Mouse (Mus musculus) MEL (cell line): ENCODE data around the gene Rgma. TPM values are rescaled to one million over a fixed set of nuclear protein-coding genes. Genes with fewer than 3 reads are reported as not detected.

ENCODE experiments used
- DNase-seq: peaks from one replicate; pipeline ENCODE4 v3.0.0; 2011; ENCODE audit warnings: low read depth, low spot score
- H3K27ac ChIP-seq: 2 replicates; pipeline ENCODE4 v1.5.1; 2012; ENCODE audit warnings: low read depth, mild to moderate bottlenecking, control low read depth, low read length, moderate library complexity; ENCODE audit not compliant: control insufficient read depth
- H3K27me3 ChIP-seq, 2 experiments: fragments of 150-350 bp in 1 of 2; sonication (generic) in 1 of 2; 2 replicates each; pipeline ENCODE4 v1.6.1; 2012; ENCODE audit warnings: low read length in 2 of 2, mild to moderate bottlenecking in 2 of 2, improper control_type of control experiment in 1 of 2, moderate library complexity in 1 of 2; ENCODE audit not compliant: insufficient read depth in 2 of 2, control insufficient read depth in 1 of 2
- H3K36me3 ChIP-seq, 2 experiments: 2 replicates each; pipeline ENCODE4 v1.6.1; 2012 to 2014; ENCODE audit warnings: low read length in 2 of 2, improper control_type of control experiment in 1 of 2, inconsistent platforms in 1 of 2, mild to moderate bottlenecking in 1 of 2; ENCODE audit not compliant: insufficient read depth in 2 of 2, control insufficient read depth in 1 of 2
- H3K4me1 ChIP-seq, 2 experiments: fragments of 150-350 bp in 1 of 2; sonication (generic) in 1 of 2; 2 replicates each; pipeline ENCODE4 v1.6.1; 2012; ENCODE audit warnings: low read length in 2 of 2, improper control_type of control experiment in 1 of 2, mild to moderate bottlenecking in 1 of 2; ENCODE audit not compliant: insufficient read depth in 2 of 2, control insufficient read depth in 1 of 2
- H3K4me3 ChIP-seq, 2 experiments: fragments of 150-350 bp in 1 of 2; sonication (generic) in 1 of 2; 2 replicates each; pipeline ENCODE4 v1.5.1; 2012; ENCODE audit warnings: low read depth in 2 of 2, low read length in 2 of 2, mild to moderate bottlenecking in 2 of 2, moderate library complexity in 2 of 2, control low read depth in 1 of 2, improper control_type of control experiment in 1 of 2; ENCODE audit not compliant: control insufficient read depth in 1 of 2, insufficient read depth in 1 of 2
- H3K79me2 ChIP-seq: 2 replicates; pipeline ENCODE4 v1.6.1; 2012; ENCODE audit warnings: mild to moderate bottlenecking, low read length, moderate library complexity; ENCODE audit not compliant: control insufficient read depth, poor library complexity, insufficient read depth
- H3K9ac ChIP-seq: 2 replicates; pipeline ENCODE4 v1.6.1; 2012; ENCODE audit warnings: low read depth, mild to moderate bottlenecking, control low read depth, low read length, moderate library complexity; ENCODE audit not compliant: control insufficient read depth, poor library complexity, severe bottlenecking
- H3K9me3 ChIP-seq: fragments of 150-350 bp; sonication (generic); replicated peaks from 2 replicates; pipeline ENCODE4 v1.6.1; 2012; ENCODE audit warnings: mild to moderate bottlenecking, low read length, improper control_type of control experiment, moderate library complexity; ENCODE audit not compliant: insufficient read depth
- BHLHE40 ChIP-seq: IDR thresholded peaks from 2 replicates; pipeline ENCODE4 v1.6.1; 2012; ENCODE audit warnings: low read depth, mild to moderate bottlenecking, inconsistent platforms, low read length, improper control_type of control experiment, borderline replicate concordance
- CTCF ChIP-seq, 3 experiments: IDR thresholded peaks in 2 of 3; conservative IDR thresholded peaks in 1 of 3; 2 replicates each; pipeline ENCODE4 v1.5.1; 2011 to 2012; ENCODE audit warnings: low read length in 3 of 3, low read depth in 2 of 3, mild to moderate bottlenecking in 2 of 3, improper control_type of control experiment in 1 of 3, inconsistent platforms in 1 of 3, mixed read lengths in 1 of 3, moderate library complexity in 1 of 3; ENCODE audit not compliant: control insufficient read depth in 1 of 3, insufficient read depth in 1 of 3, poor library complexity in 1 of 3, severe bottlenecking in 1 of 3
- E2F4 ChIP-seq: IDR thresholded peaks from 2 replicates; pipeline ENCODE4 v1.6.1; 2011; ENCODE audit warnings: low read depth, low read length, improper control_type of control experiment, borderline replicate concordance
- EP300 ChIP-seq, 2 experiments: IDR thresholded peaks; 2 replicates each; pipeline ENCODE4 v1.6.1; 2011; ENCODE audit warnings: improper control_type of control experiment in 2 of 2, low read length in 2 of 2, low read depth in 1 of 2, mild to moderate bottlenecking in 1 of 2
- HCFC1 ChIP-seq: IDR thresholded peaks from 2 replicates; pipeline ENCODE4 v1.6.1; 2012; ENCODE audit warnings: low read depth, mild to moderate bottlenecking, inconsistent platforms, low read length, improper control_type of control experiment, moderate library complexity
- JUND ChIP-seq: IDR thresholded peaks from 2 replicates; pipeline ENCODE4 v1.6.1; 2011; ENCODE audit warnings: low read depth, mild to moderate bottlenecking, improper control_type of control experiment, low read length
- MXI1 ChIP-seq: IDR thresholded peaks from 2 replicates; pipeline ENCODE4 v1.6.1; 2011; ENCODE audit warnings: mild to moderate bottlenecking, low read depth, low read length, improper control_type of control experiment
- MYB ChIP-seq: IDR thresholded peaks from 2 replicates; pipeline ENCODE4 v1.6.1; 2011; ENCODE audit warnings: mild to moderate bottlenecking, low read depth, low read length, improper control_type of control experiment
- MYC ChIP-seq: IDR thresholded peaks from 2 replicates; pipeline ENCODE4 v1.6.1; 2011; ENCODE audit warnings: low read depth, mild to moderate bottlenecking, low read length, improper control_type of control experiment, moderate library complexity
- NRF1 ChIP-seq: IDR thresholded peaks from 2 replicates; pipeline ENCODE4 v1.6.1; 2014; ENCODE audit warnings: low read depth, mild to moderate bottlenecking, inconsistent platforms, low read length, improper control_type of control experiment, moderate library complexity; ENCODE audit not compliant: poor library complexity, insufficient read depth, severe bottlenecking
- RAD21 ChIP-seq: IDR thresholded peaks from 2 replicates; pipeline ENCODE4 v1.6.1; 2011; ENCODE audit warnings: mild to moderate bottlenecking, low read depth, low read length, improper control_type of control experiment
- SMC3 ChIP-seq: IDR thresholded peaks from 2 replicates; pipeline ENCODE4 v1.6.1; 2011; ENCODE audit warnings: low read depth, low read length, improper control_type of control experiment
- TAL1 ChIP-seq: IDR thresholded peaks from 2 replicates; pipeline ENCODE4 v1.6.1; 2012; ENCODE audit warnings: mild to moderate bottlenecking, inconsistent platforms, low read length, moderate library complexity, mixed read lengths
- TBP ChIP-seq: IDR thresholded peaks from 2 replicates; pipeline ENCODE4 v1.8.0; 2011; ENCODE audit warnings: low read depth, low read length, improper control_type of control experiment
- ZC3H11A ChIP-seq: IDR thresholded peaks from 2 replicates; pipeline ENCODE4 v1.6.1; 2012; ENCODE audit warnings: low read depth, mild to moderate bottlenecking, inconsistent platforms, low read length, improper control_type of control experiment
- polyA plus RNA-seq, 2 experiments: library from polyadenylated mRNA; stranded (reverse) in 1 of 2; unstranded in 1 of 2; fragments of >175 nt in 1 of 2; fragments of >200 nt in 1 of 2; gene quantifications; 2 replicates each; pipeline versions ENCODE4 v1.2.1 to v1.2.4; 2012; ENCODE audit warnings: low replicate concordance in 2 of 2, low read depth in 1 of 2; ENCODE audit not compliant: insufficient read length in 2 of 2, insufficient read depth in 1 of 2, missing spikeins in 1 of 2
- total RNA-seq: library from RNA; depleted of rRNA; stranded (reverse); fragments of 300-350 nt; gene quantifications from 2 replicates; pipeline ENCODE4 v1.2.3, GENCODE M21; 2012

The Rgma gene
- total and polyA plus RNA-seq, 3 experiments: not detected

DNA sequence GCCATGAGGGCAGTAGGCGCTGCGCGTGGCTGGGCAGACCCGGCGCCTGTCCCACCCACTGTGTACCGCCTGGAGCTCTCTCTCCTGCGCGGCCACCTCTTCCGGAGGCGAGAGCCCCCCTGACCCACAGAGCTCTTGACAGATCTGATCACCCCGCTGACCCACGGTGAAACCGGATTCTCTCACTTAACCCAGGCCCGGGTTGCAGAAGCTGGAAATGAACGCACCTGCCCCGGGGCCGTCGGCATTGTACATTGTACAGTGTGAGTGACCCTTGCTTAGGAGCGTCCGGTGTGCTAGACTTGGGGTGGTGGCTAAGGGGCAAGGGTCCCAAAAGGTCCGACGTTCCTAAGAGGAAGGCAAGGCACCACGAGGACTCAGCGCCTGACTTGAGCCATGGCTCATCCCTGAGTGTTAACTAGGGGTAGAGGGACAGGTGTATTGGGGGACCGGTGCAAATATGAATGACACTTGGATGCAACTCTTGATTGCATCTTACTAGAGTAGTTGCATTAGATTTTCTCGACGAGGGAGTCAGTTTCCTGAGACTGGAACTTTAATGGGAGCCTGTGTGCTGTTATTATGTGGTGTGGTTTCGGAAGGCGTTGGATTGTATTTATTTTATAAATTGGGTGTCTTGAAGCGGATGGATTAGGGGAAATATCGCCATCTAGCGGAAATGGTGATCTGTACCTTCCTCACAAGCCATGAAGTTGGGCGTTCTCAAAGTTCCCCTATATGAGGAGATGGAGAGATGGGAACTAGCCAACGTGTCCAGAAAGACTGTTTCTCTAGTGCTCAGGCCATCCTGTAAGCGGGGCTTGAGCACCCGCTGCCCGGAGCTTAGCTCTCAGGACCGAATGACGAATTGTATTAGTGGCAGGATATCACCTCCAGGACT, 1.0 kb downstream of the Rgma start:
- H3K27me3 ChIP-seq: no peaks in the 10 kb centered on the region
- H3K9ac ChIP-seq: no peak overlapping the region
- TF ChIP-seq SMC3 (peak; percentile 44), NRF1 (no peak), RAD21 (peak; percentile 44), MYC (no peak), CTCF (IDR thresholded peaks at IDR 0.05 in 2 of 3, conservative IDR thresholded peaks at IDR 0.05 in 1 of 3; ENCODE audit: control insufficient read depth in 1 of 3, insufficient read depth in 1 of 3, low read depth in 2 of 3, low read length in 3 of 3, poor library complexity in 1 of 3, severe bottlenecking in 1 of 3) (peak in 2 of 3 experiments; percentile 16 to 45; a peak in 3 of 6 replicates), ZC3H11A (0 out of 2 replicates have a peak, but pooled peaks have one; percentile 12)
- DNase-seq: peak; percentile 27
- H3K9me3 ChIP-seq: no peaks in the 10 kb centered on the region
- H3K36me3 ChIP-seq: no peaks in the 10 kb centered on the region
- no peaks in the 10 kb centered on the region for H3K79me2 ChIP-seq
- no peak overlapping the region for H3K27ac ChIP-seq
- no peak overlapping the region for H3K4me3 ChIP-seq
- no peaks in the 10 kb centered on the region for H3K4me1 ChIP-seq

DNA sequence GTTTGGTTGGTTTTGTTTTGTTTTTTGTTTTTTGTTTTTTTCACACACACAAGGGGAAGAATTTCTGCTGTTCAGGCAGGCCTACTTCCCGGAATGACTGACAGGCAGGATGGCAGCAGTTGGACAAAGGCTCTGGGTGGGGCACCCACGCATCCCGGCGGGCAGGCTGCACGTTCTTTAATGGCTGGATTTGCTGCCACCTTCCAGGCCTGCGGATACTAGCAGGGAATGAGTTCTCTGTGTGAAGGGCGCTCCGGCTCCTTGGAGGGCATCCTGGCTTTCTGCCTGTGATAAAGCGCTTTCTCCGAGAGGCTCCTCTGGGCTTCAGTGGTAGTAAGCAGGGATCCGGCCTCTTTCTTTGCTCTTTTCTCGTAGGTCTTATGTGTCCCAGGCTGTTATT, 2.0 kb downstream of the Rgma start:
- Histone ChIP-seq H3K9ac (no peak overlapping the region), H3K27me3 (no peaks in the 10 kb centered on the region), H3K27ac (no peak overlapping the region), H3K4me1 (no peaks in the 10 kb centered on the region), H3K9me3 (no peaks in the 10 kb centered on the region), H3K4me3 (no peak overlapping the region)
- no peak for DNase-seq
- TF ChIP-seq MXI1 (no peak), TAL1 (no peak), JUND (no peak), E2F4 (no peak), MYB (no peak), TBP (no peak), ZC3H11A (no peak), HCFC1 (no peak), EP300 (IDR thresholded peaks at IDR 0.05; ENCODE audit: low read depth in 1 of 2, low read length in 2 of 2) (no peak), BHLHE40 (no peak), SMC3 (no peak), NRF1 (no peak)
- TF ChIP-seq, all 39 proteins: peak for 0
- Histone ChIP-seq H3K36me3 (no peaks in the 10 kb centered on the region), H3K79me2 (no peaks in the 10 kb centered on the region)
